Mouse (Mus musculus): ENCODE data around the gene Abtb2. TPM values are rescaled to one million over a fixed set of nuclear protein-coding genes. Genes with fewer than 3 reads are reported as not detected.

Gene Abtb2
- polyA plus RNA-seq, 1 experiment from 2014 or later, result 2.1 TPM

DNA sequence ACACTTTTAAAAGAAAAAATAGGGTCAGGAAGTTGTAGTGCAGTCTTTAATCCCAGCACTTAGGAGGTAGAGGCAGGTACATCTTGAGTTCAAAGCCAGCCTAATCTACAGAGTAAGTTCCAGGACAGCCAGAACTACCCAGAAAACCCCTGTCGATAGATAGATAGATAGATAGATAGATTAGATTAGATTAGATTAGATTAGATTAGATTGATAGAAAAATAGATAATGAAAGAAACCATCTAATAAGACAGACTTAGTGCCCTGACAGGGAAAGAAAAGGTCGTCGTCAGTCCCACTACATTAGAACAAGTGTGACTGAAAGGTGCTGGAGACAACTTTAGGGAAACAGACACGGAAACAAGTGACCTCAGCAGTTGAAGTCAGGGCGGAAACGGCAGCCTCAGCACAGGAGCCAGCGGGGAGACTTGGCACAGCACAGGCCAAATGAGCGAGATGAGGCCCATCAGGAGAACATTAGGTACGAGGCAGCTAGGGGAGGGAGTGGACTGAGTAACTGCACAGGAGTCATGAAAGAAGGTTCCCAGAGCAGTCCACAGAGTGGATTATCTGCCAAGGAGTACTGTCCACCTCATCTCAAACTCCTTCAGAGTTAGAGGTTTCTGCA lies 189.5 kb downstream of the Abtb2 start:
- H3K27ac ChIP-seq (ENCODE audit: low read depth), result no peak overlapping the region
- TF ChIP-seq CTCF (IDR thresholded peaks at IDR 0.05; ENCODE audit: low read depth) (no peak), EP300 (IDR thresholded peaks at IDR 0.05; ENCODE audit: low read depth) (no peak)
- no peaks in the 10 kb centered on the region for H3K27me3 ChIP-seq (ENCODE audit: insufficient read depth, low read length)
- 86% methylated on average over 9 of the region's 9 CpGs for WGBS (ENCODE audit: insufficient replicate concordance)
- 0 out of 2 replicates have a peak, but pooled peaks cover 3% of the 10 kb centered on the region for H3K4me1 ChIP-seq (ENCODE audit: insufficient read depth)
- ATAC-seq (no peak), DNase-seq (peak; percentile 13)
- H3K9me3 ChIP-seq (ENCODE audit: low read length), result no peaks in the 10 kb centered on the region
- H3K9ac ChIP-seq (replicated peaks), result no peak overlapping the region
- H3K36me3 ChIP-seq (replicated peaks; ENCODE audit: insufficient read depth, low read length), result peaks cover 36% of the 10 kb centered on the region
- H3K4me3 ChIP-seq (ENCODE audit: low read depth, low read length), result no peak overlapping the region
- no peak overlapping the region for H3K4me2 ChIP-seq (ENCODE audit: low read depth, low read length)

DNA sequence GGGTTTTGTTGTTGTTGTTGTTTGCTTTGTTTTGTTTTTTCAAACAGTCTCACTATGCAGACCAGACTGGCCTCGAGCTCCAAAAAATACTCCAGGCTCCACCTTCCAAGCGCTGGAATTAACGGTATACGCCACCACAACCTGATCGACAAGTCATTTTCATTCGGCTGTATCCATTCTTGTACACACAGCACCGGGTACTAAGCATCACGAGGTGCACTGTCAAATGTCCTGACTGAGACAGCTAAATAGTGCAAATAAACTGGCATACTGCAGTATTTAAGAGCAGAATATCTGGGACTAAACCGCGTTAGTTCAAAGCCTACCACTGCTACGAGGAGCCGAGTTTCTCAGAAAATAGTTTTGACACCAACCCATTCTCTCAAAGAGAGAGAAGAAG lies 194.3 kb downstream of the Abtb2 start:
- H3K4me1 ChIP-seq (ENCODE audit: insufficient read depth), result peaks cover 12% of the 10 kb centered on the region
- peak overlapping the region; percentile 83 for H3K4me2 ChIP-seq (ENCODE audit: low read depth, low read length)
- no peaks in the 10 kb centered on the region for H3K9me3 ChIP-seq (ENCODE audit: low read length)
- no peaks in the 10 kb centered on the region for H3K27me3 ChIP-seq (ENCODE audit: insufficient read depth, low read length)
- peaks cover 16% of the 10 kb centered on the region for H3K36me3 ChIP-seq (replicated peaks; ENCODE audit: insufficient read depth, low read length)
- DNase-seq, result no peak
- peak overlapping the region; percentile 68 for H3K9ac ChIP-seq (replicated peaks)
- peak overlapping the region; percentile 70 for H3K27ac ChIP-seq (ENCODE audit: low read depth)
- H3K4me3 ChIP-seq (ENCODE audit: low read depth, low read length), result peak overlapping the region; percentile 69
- TF ChIP-seq EP300 (IDR thresholded peaks at IDR 0.05; ENCODE audit: low read depth) (no peak), CTCF (IDR thresholded peaks at IDR 0.05; ENCODE audit: low read depth) (no peak)
- peak; percentile 26 for ATAC-seq
- WGBS (ENCODE audit: insufficient replicate concordance), result 0% methylated on average over 12 of the region's 12 CpGs

DNA sequence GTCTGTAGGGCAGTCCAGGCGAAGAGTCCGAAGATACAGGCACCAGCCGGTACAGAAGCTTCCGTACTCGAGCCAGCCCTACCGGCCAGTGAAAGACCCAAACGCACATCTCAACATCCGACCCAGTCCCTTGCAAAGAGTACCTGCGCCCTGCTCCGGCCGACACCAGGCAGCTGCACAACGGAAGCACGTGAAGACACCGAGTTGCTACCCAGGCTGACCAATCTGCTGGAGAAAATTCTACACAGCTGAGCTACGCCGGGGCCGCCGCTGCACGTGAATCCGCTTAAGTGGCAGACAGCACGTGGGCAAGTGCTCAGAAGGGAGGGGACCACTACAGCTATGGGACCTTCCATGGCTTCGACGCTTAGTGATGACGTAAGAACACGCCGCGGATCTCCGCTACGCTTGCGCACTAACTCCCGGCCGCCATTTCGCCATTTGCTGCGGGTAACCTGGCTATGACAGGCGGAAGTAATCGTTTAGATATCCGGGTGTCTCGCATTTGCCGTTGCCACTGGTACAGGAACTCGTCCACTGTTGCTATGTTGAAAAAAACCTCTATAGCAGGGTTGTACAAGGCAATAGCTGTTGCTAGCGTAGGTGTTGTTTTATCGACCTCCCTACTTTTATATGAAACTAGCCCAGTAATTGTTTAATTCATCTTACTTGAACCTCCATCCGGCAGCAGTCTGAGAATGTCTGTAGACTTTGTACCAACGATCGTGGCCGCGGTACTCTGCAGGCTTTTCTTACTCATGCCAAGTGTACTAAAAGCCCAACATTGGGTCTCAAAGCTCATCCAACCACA lies 195.0 kb downstream of the Abtb2 start, which contains the start of gene Nat10:
Gene Nat10, minus strand, starts transcription at position 365 of the 811 bp plus-strand sequence.
- DNase-seq (peak; percentile 97), ATAC-seq (peak; percentile 97)
- H3K4me1 ChIP-seq (ENCODE audit: insufficient read depth), result peaks cover 12% of the 10 kb centered on the region
- H3K36me3 ChIP-seq (replicated peaks; ENCODE audit: insufficient read depth, low read length), result peaks cover 19% of the 10 kb centered on the region
- no peaks in the 10 kb centered on the region for H3K27me3 ChIP-seq (ENCODE audit: insufficient read depth, low read length)
- H3K9me3 ChIP-seq (ENCODE audit: low read length), result no peaks in the 10 kb centered on the region
- under 1% methylated on average over 47 of the region's 47 CpGs for WGBS (ENCODE audit: insufficient replicate concordance)
- H3K4me3 ChIP-seq (ENCODE audit: low read depth, low read length), result peak within 1 kb of the TSS; percentile 69
- H3K27ac ChIP-seq (ENCODE audit: low read depth), result peak within 1 kb of the TSS; percentile 70
- peak within 1 kb of the TSS; percentile 83 for H3K4me2 ChIP-seq (ENCODE audit: low read depth, low read length)
- peak within 1 kb of the TSS; percentile 68 for H3K9ac ChIP-seq (replicated peaks)
- TF ChIP-seq EP300 (IDR thresholded peaks at IDR 0.05; ENCODE audit: low read depth) (peak; percentile 56), CTCF (IDR thresholded peaks at IDR 0.05; ENCODE audit: low read depth) (no peak)

DNA sequence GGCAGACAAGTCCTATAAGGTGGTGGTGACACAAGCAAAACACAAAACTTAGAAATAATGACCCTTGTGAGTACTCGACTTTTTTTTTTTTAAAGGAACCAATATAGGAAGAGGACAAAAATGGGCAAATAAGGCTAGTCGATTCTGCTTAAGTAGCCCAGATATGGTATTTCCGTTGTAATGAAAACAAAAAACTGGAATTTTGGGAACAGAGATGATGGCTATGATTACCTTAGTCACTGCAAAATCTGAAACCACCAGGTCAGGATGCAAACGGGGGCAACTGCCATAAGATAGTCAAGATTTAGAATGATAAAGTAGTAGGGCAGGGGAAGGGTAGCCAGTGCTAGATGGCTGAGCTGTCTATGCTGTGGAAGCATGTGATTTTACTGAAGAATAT lies 195.9 kb downstream of the Abtb2 start:
- Histone ChIP-seq H3K9me3 (ENCODE audit: low read length) (no peaks in the 10 kb centered on the region), H3K4me1 (ENCODE audit: insufficient read depth) (peaks cover 12% of the 10 kb centered on the region), H3K9ac (replicated peaks) (no peak overlapping the region), H3K4me3 (ENCODE audit: low read depth, low read length) (peak overlapping the region; percentile 69), H3K27me3 (ENCODE audit: insufficient read depth, low read length) (no peaks in the 10 kb centered on the region), H3K36me3 (replicated peaks; ENCODE audit: insufficient read depth, low read length) (peaks cover 22% of the 10 kb centered on the region), H3K27ac (ENCODE audit: low read depth) (0 out of 2 replicates have a peak overlapping the region, but pooled peaks have one; percentile 65), H3K4me2 (ENCODE audit: low read depth, low read length) (peak overlapping the region; percentile 83)
- DNase-seq (no peak), ATAC-seq (no peak)
- no peak for TF ChIP-seq EP300 (IDR thresholded peaks at IDR 0.05; ENCODE audit: low read depth)
- no peak for TF ChIP-seq CTCF (IDR thresholded peaks at IDR 0.05; ENCODE audit: low read depth)
- WGBS (ENCODE audit: insufficient replicate concordance), result 21% methylated on average over 4 of the region's 4 CpGs

DNA sequence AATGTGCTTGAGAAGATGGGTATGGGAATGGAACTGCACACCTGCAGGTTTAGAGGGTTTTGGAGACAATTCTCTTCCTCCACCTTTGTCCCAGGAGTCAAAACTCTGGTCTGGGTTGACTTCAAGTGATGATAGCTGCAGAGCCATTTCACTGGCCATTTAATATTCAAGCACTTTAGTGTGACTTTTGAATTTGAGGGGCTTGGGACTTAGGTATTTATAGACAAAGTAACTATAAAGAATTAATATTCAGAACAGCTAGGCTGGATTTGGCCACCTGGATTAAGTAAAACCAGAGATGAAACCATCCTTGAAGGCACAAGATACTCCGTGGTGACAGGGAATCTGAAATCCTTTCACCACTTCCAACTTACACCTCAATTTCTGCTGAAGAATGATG lies 196.4 kb downstream of the Abtb2 start:
- no peak overlapping the region for H3K4me3 ChIP-seq (ENCODE audit: low read depth, low read length)
- no peaks in the 10 kb centered on the region for H3K9me3 ChIP-seq (ENCODE audit: low read length)
- ATAC-seq (no peak), DNase-seq (no peak)
- TF ChIP-seq CTCF (IDR thresholded peaks at IDR 0.05; ENCODE audit: low read depth) (no peak), EP300 (IDR thresholded peaks at IDR 0.05; ENCODE audit: low read depth) (no peak)
- peak overlapping the region; percentile 83 for H3K4me2 ChIP-seq (ENCODE audit: low read depth, low read length)
- peaks cover 12% of the 10 kb centered on the region for H3K4me1 ChIP-seq (ENCODE audit: insufficient read depth)
- H3K27me3 ChIP-seq (ENCODE audit: insufficient read depth, low read length), result no peaks in the 10 kb centered on the region
- WGBS (ENCODE audit: insufficient replicate concordance), result 52% methylated on average over 1 of the region's 1 CpGs
- peaks cover 24% of the 10 kb centered on the region for H3K36me3 ChIP-seq (replicated peaks; ENCODE audit: insufficient read depth, low read length)
- H3K9ac ChIP-seq (replicated peaks), result no peak overlapping the region
- H3K27ac ChIP-seq (ENCODE audit: low read depth), result no peak overlapping the region

Other genes with a start within 250 kb of the Abtb2 start
- not detected in 2 replicates for gene Elf5, start 154.6 kb upstream of the Abtb2 start, polyA plus RNA-seq (2015; fragmentation: Nextera tagmentation; extraction: Ambion mirVana)
- gene Cat, start 81.2 kb upstream of the Abtb2 start, polyA plus RNA-seq (2015; fragmentation: Nextera tagmentation; extraction: Ambion mirVana), result 245 and 267 TPM in 2 replicates
- 5.5 and 5.7 TPM in 2 replicates for gene Nat10, start 195.0 kb downstream of the Abtb2 start, polyA plus RNA-seq (2015; fragmentation: Nextera tagmentation; extraction: Ambion mirVana)
- gene Caprin1, start 231.3 kb downstream of the Abtb2 start, polyA plus RNA-seq (2015; fragmentation: Nextera tagmentation; extraction: Ambion mirVana), result 61.9 and 69.2 TPM in 2 replicates